Mouse (Mus musculus): ENCODE results near the gene 1700037H04Rik. TPM values are rescaled to one million over a fixed set of nuclear protein-coding genes. Genes with fewer than 3 reads are reported as not detected.

Gene 1700037H04Rik
- 73.0 and 78.4 TPM in 2 replicates for polyA plus RNA-seq (2015; fragmentation: Nextera tagmentation; extraction: Ambion mirVana)

DNA sequence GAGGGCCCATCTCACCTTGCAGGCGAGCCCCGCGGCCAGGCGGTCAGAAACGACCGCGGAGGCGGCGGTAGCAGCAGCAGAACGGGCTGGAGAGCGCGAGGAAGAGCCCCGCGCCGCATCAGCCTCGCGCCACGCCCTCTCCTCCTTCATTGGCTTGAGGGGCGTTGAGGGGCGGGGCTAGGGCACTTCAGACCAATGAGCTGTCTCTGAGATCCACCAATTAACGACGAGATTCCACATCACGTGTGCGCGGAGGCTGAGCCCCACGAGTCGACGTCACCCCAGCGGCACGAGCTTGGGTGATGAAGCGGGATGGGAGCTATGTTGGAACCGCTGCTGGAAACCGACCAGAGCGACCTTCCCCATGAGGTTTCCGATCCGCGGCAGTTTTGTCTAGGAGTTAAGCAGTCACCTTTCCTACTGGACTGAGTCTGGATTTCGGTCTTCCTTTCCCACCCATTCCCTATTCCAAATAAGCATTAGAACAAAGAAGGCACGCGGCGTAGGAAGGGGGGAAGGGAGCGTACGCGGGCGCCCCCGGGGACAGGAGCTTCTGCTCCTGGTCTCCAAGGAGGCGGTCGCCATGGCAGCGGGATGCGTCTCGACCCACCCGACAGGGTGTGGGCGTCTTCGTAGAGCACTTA, at the start of gene 1700037H04Rik:
Gene 1700037H04Rik, minus strand, starts transcription at position 144 of the 644 bp plus-strand sequence.
- H3K4me3 ChIP-seq (replicated peaks; ENCODE audit: low read length), result peak within 1 kb of the TSS; percentile 79
- H3K9me3 ChIP-seq (replicated peaks; ENCODE audit: control insufficient read depth, low read length), result 0 out of 2 replicates have a peak, but pooled peaks cover 3% of the 10 kb centered on the region
- H3K27me3 ChIP-seq (ENCODE audit: control insufficient read depth, insufficient read depth, low read length), result no peaks in the 10 kb centered on the region; the same call in 1 of the 2 replicates
- H3K4me1 ChIP-seq (ENCODE audit: control insufficient read depth, insufficient read depth, low read length), result peaks cover 10% of the 10 kb centered on the region
- WGBS, result under 1% methylated on average over 54 of the region's 54 CpGs
- peak within 1 kb of the TSS; percentile 89 for H3K9ac ChIP-seq (ENCODE audit: low read length)
- ATAC-seq (ENCODE audit: insufficient read depth, low FRiP score), result peak; percentile 97
- H3K4me2 ChIP-seq (ENCODE audit: low read depth, low read length), result peak within 1 kb of the TSS; percentile 93
- no peaks in the 10 kb centered on the region for H3K36me3 ChIP-seq (ENCODE audit: control insufficient read depth, insufficient read depth, low read length)
- peak within 1 kb of the TSS; percentile 93 for H3K27ac ChIP-seq (ENCODE audit: low read length)

DNA sequence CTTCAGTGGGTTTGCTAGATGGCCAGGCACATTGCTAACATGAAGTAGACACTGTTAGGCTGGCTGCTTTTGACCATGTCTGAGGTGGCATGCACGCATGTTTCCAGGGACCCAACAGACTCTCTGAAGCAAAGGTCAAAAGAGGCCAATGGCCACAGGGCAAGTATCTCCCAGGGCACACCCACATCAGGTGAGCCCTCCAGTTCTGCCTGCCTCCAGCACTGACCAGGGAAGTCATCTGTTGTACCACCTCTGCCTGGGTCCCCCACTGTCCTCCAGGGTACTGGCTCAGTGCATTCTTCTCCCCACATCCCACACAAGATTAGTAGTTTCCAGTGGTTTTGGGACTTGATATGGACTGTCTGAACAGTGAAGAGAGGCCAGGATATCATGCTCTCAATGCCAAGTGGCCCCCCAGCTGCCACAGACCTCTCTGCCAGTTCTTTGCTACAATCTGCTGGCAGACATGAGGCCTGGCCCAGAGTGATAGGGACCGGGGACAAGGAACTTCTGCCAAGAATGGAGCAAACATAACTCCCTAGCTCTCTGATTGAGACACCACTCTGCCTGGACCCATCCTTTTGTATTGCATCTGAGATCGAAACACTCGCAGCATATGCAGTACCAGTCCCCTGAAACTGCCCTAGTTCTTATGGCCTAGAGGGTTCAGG, 49.4 kb upstream of the 1700037H04Rik start:
- no peaks in the 10 kb centered on the region for H3K9me3 ChIP-seq (replicated peaks; ENCODE audit: control insufficient read depth, low read length)
- peak overlapping the region; percentile 70 for H3K4me2 ChIP-seq (ENCODE audit: low read depth, low read length)
- peak overlapping the region; percentile 91 for H3K27ac ChIP-seq (ENCODE audit: low read length)
- WGBS, result 76% methylated on average over 4 of the region's 4 CpGs
- H3K9ac ChIP-seq (ENCODE audit: low read length), result peak overlapping the region; percentile 81
- H3K36me3 ChIP-seq (ENCODE audit: control insufficient read depth, insufficient read depth, low read length), result no peaks in the 10 kb centered on the region
- ATAC-seq (ENCODE audit: insufficient read depth, low FRiP score), result no peak
- H3K4me1 ChIP-seq (ENCODE audit: control insufficient read depth, insufficient read depth, low read length), result peaks cover 34% of the 10 kb centered on the region
- H3K27me3 ChIP-seq (ENCODE audit: control insufficient read depth, insufficient read depth, low read length), result no peaks in the 10 kb centered on the region
- H3K4me3 ChIP-seq (replicated peaks; ENCODE audit: low read length), result peak overlapping the region; percentile 58; the same call in 1 of the 2 replicates

DNA sequence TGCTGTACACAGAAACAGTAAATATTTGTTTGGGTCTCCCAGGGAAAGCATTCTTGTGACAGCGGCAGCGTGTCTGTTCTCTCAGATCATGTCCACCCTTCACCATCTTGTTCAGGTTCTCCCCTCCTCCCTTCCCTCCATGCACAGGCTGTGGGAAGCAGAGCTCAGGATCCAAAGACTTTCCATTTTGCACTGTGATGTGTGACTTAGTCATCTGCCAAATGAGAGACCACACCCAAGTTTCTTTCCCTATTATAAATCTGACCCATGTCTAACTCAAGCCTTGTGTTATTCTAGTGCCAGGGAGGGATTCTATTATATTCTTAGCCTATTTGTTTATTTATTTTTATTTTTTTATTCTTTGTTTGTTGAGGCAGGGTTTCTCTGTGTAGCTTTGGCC, 48.5 kb upstream of the 1700037H04Rik start:
- peak overlapping the region; percentile 41 for H3K27ac ChIP-seq (ENCODE audit: low read length)
- H3K4me1 ChIP-seq (ENCODE audit: control insufficient read depth, insufficient read depth, low read length), result peaks cover 39% of the 10 kb centered on the region
- WGBS, result 67% methylated on average over 2 of the region's 2 CpGs
- H3K9me3 ChIP-seq (replicated peaks; ENCODE audit: control insufficient read depth, low read length), result no peaks in the 10 kb centered on the region
- no peak overlapping the region for H3K4me2 ChIP-seq (ENCODE audit: low read depth, low read length)
- H3K27me3 ChIP-seq (ENCODE audit: control insufficient read depth, insufficient read depth, low read length), result no peaks in the 10 kb centered on the region
- H3K36me3 ChIP-seq (ENCODE audit: control insufficient read depth, insufficient read depth, low read length), result no peaks in the 10 kb centered on the region
- ATAC-seq (ENCODE audit: insufficient read depth, low FRiP score), result no peak
- no peak overlapping the region for H3K9ac ChIP-seq (ENCODE audit: low read length)
- no peak overlapping the region for H3K4me3 ChIP-seq (replicated peaks; ENCODE audit: low read length)

DNA sequence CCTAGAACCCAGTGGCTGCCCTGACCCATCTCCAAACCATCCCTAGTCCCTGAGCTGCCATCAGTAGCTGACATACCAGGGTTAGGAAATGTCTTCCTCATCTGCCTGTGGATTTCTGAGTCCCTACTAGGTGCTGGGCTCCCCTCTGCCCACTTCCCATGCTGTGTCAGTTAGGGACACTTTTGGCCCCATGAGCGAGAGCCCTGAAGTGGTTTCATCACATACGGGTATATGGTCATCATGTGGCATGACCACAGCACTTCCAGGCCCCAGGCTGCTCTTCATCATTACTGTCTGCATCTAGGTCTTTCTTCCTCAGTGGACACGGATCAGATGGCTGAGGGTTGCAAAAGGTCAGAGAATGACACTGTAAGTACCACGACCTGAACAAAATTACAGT, 46.9 kb upstream of the 1700037H04Rik start, which contains the start of gene Ap5s1:
Gene Ap5s1, plus strand, starts transcription at position 301 of the 400 bp plus-strand sequence.
- H3K4me1 ChIP-seq (ENCODE audit: control insufficient read depth, insufficient read depth, low read length), result peaks cover 35% of the 10 kb centered on the region
- no peaks in the 10 kb centered on the region for H3K27me3 ChIP-seq (ENCODE audit: control insufficient read depth, insufficient read depth, low read length)
- WGBS, result 77% methylated on average over 4 of the region's 4 CpGs
- H3K9ac ChIP-seq (ENCODE audit: low read length), result no peak within 1 kb of the TSS
- H3K36me3 ChIP-seq (ENCODE audit: control insufficient read depth, insufficient read depth, low read length), result no peaks in the 10 kb centered on the region
- no peak within 1 kb of the TSS for H3K27ac ChIP-seq (ENCODE audit: low read length)
- no peaks in the 10 kb centered on the region for H3K9me3 ChIP-seq (replicated peaks; ENCODE audit: control insufficient read depth, low read length)
- no peak within 1 kb of the TSS for H3K4me3 ChIP-seq (replicated peaks; ENCODE audit: low read length)
- H3K4me2 ChIP-seq (ENCODE audit: low read depth, low read length), result no peak within 1 kb of the TSS
- ATAC-seq (ENCODE audit: insufficient read depth, low FRiP score), result no peak

DNA sequence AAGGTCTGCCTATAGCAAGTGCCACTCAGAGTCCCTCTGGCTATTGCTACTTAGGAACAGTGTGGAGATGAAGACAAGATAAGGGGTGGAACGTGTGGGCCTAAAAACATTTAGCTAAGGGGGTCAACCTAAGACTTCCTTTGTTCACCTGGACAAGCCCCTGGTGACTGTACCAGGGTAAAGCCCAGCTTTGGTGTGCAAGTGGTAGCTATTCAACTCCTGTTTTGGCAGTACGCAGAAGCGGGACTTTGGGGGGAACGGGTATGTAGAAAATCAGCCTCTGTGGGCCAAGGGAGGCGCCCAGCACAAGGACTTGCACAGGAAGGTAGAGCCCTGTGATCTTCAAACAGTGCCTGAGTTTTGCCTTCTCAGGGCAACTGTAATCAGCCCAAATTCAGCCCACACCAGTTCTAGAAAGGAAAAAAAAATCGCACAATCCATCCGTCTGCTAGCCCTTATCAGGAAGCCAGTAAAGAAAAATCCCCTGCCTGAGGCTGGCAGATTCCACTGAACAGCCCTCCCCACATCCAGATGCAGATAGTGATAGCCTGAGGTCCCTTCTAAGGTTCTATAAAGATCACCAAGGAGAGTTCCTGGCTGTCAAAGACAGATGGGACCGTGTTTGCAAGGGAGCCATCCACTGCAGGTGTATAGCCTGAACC, 45.8 kb upstream of the 1700037H04Rik start:
- Histone ChIP-seq H3K27me3 (ENCODE audit: control insufficient read depth, insufficient read depth, low read length) (no peaks in the 10 kb centered on the region), H3K4me2 (ENCODE audit: low read depth, low read length) (no peak overlapping the region; the same call in 1 of the 2 replicates), H3K27ac (ENCODE audit: low read length) (peak overlapping the region; percentile 93), H3K9ac (ENCODE audit: low read length) (no peak overlapping the region), H3K4me3 (replicated peaks; ENCODE audit: low read length) (no peak overlapping the region), H3K36me3 (ENCODE audit: control insufficient read depth, insufficient read depth, low read length) (no peaks in the 10 kb centered on the region), H3K9me3 (replicated peaks; ENCODE audit: control insufficient read depth, low read length) (no peaks in the 10 kb centered on the region), H3K4me1 (ENCODE audit: control insufficient read depth, insufficient read depth, low read length) (peaks cover 29% of the 10 kb centered on the region)
- ATAC-seq (ENCODE audit: insufficient read depth, low FRiP score), result no peak
- 77% methylated on average over 8 of the region's 8 CpGs for WGBS

DNA sequence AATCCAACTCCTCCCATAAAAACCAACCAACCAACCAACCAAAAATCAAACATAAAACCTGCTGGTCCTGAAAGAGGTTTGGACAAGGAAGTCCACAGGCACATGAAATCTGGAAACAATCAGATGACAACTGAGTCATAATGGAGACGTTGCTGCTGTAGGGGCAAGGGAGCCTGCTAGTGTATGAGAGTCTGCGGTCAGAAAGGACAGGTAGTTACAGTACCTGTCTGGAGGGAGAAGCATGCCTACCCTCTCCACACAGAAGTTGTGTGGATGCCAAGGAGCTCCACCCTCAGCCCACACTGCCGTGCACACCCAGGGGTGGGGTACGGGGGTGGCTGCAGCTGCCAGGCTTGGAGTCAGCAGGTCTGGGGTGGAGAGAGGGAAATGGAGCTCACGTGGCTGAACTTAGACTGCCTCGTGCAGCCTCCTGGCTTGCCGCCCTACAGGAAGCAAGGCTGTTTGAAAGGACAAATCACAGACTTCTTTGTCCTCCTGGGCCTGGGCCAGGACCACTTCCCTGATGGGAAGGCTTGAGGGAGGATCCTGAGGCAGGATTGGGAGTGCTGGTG, 44.6 kb upstream of the 1700037H04Rik start:
- Histone ChIP-seq H3K9ac (ENCODE audit: low read length) (peak overlapping the region; percentile 50), H3K27me3 (ENCODE audit: control insufficient read depth, insufficient read depth, low read length) (no peaks in the 10 kb centered on the region), H3K36me3 (ENCODE audit: control insufficient read depth, insufficient read depth, low read length) (no peaks in the 10 kb centered on the region), H3K4me3 (replicated peaks; ENCODE audit: low read length) (0 out of 2 replicates have a peak overlapping the region, but pooled peaks have one; percentile 9), H3K4me2 (ENCODE audit: low read depth, low read length) (peak overlapping the region; percentile 22; the same call in 1 of the 2 replicates), H3K4me1 (ENCODE audit: control insufficient read depth, insufficient read depth, low read length) (peaks cover 26% of the 10 kb centered on the region), H3K9me3 (replicated peaks; ENCODE audit: control insufficient read depth, low read length) (no peaks in the 10 kb centered on the region), H3K27ac (ENCODE audit: low read length) (peak overlapping the region; percentile 93)
- 18% methylated on average over 7 of the region's 7 CpGs for WGBS
- peak; percentile 93 for ATAC-seq (ENCODE audit: insufficient read depth, low FRiP score)

DNA sequence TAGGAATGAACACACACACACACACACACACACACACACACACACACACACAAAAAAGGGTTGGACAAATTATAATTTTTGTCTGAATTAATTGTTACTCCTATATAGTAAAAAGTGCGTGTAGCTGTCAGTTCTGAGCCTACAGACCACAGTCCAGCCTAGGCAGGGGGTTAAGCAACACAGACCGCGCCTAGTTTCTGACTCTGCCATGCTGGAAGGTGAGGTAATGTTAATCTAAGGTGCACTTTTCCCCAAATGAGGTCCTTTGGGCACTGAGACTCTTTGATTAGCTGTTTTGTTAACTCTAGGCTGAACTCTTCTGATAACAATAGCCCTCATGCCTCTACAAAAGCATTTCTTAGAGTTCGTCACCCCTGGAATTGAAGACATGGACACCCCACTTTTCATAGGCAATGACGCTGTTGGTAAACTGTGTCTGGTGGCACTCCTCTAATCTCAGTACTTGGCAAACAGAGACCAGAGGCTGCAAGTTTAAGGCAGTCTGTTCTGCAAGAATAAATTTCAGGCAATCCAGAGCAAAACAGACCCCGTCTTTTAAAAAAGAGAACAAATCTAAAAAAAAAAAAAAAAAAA, 44.0 kb upstream of the 1700037H04Rik start:
- no peaks in the 10 kb centered on the region for H3K9me3 ChIP-seq (replicated peaks; ENCODE audit: control insufficient read depth, low read length)
- peak overlapping the region; percentile 93 for H3K27ac ChIP-seq (ENCODE audit: low read length)
- H3K27me3 ChIP-seq (ENCODE audit: control insufficient read depth, insufficient read depth, low read length), result no peaks in the 10 kb centered on the region
- peak; percentile 27; the same call in 1 of the 2 replicates for ATAC-seq (ENCODE audit: insufficient read depth, low FRiP score)
- no peaks in the 10 kb centered on the region for H3K36me3 ChIP-seq (ENCODE audit: control insufficient read depth, insufficient read depth, low read length)
- H3K4me2 ChIP-seq (ENCODE audit: low read depth, low read length), result peak overlapping the region; percentile 42; the same call in 1 of the 2 replicates
- 64% methylated on average over 6 of the region's 6 CpGs for WGBS
- peaks cover 21% of the 10 kb centered on the region for H3K4me1 ChIP-seq (ENCODE audit: control insufficient read depth, insufficient read depth, low read length)
- peak overlapping the region; percentile 37; the same call in 1 of the 2 replicates for H3K9ac ChIP-seq (ENCODE audit: low read length)
- H3K4me3 ChIP-seq (replicated peaks; ENCODE audit: low read length), result no peak overlapping the region

DNA sequence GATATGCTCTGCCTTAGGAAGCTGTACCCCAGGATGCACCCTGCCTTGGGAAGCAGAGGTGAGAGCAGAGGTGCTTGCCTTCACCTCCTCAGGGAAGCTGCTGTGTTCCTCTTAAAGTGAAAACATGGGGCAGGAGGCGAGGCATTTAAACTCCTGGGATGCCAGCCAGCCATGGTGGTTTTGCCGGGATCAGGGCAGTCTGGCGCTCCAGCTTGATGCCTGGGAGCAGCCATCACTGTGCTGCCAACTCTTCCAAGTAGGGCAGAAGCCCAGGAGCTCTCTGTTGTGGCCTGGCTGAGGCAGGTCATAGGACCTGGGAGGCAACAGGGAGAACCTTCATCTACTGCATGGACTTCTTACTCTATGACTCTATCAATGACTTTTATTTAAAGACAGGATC, 41.4 kb upstream of the 1700037H04Rik start:
- no peak overlapping the region for H3K4me2 ChIP-seq (ENCODE audit: low read depth, low read length)
- WGBS, result 93% methylated on average over 3 of the region's 3 CpGs
- H3K9ac ChIP-seq (ENCODE audit: low read length), result no peak overlapping the region
- no peaks in the 10 kb centered on the region for H3K9me3 ChIP-seq (replicated peaks; ENCODE audit: control insufficient read depth, low read length)
- H3K27ac ChIP-seq (ENCODE audit: low read length), result no peak overlapping the region
- H3K4me1 ChIP-seq (ENCODE audit: control insufficient read depth, insufficient read depth, low read length), result peaks cover 21% of the 10 kb centered on the region
- ATAC-seq (ENCODE audit: insufficient read depth, low FRiP score), result no peak
- H3K4me3 ChIP-seq (replicated peaks; ENCODE audit: low read length), result no peak overlapping the region
- no peaks in the 10 kb centered on the region for H3K36me3 ChIP-seq (ENCODE audit: control insufficient read depth, insufficient read depth, low read length)
- H3K27me3 ChIP-seq (ENCODE audit: control insufficient read depth, insufficient read depth, low read length), result no peaks in the 10 kb centered on the region
